Mouse (Mus musculus): ENCODE data around the gene Map2k5.

DNA sequence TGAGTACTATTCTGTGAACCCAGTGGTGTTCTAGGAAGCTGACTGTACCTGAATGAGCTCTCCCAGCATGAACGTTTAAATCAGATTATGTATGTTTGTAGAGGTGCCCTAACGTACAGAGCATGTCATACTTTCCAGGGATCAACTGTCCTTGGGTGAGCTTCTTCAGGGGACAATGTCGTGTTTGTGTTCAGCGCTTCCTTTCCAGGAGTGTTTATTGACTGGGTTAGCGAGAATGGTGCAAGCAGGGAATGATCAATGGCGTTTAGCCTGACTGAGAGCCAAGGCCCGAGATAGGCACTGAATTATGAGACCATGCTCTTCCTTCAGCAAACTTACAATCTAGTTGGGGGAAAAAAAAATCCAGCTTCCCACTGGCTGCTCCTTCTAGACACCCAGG is 193.8 kb downstream of the Map2k5 start:
- TF ChIP-seq POLR2A (IDR thresholded peaks at IDR 0.05; ENCODE audit: control insufficient read depth, extremely low read depth, insufficient read depth, low read length, poor library complexity) = no peak
- TF ChIP-seq CTCF (IDR thresholded peaks at IDR 0.05; ENCODE audit: borderline replicate concordance, control insufficient read depth, extremely low read depth, insufficient read depth, low read length, poor library complexity) = no peak

All from thymus, adult 2 months (tissue).